Mouse (Mus musculus) kidney, embryonic 15.5 days (tissue): ENCODE measurements around the gene Sparc. TPM values are rescaled to one million over a fixed set of nuclear protein-coding genes. Genes with fewer than 3 reads are reported as not detected.
"Not testable (repeated sequence)": the region's sequence is repeated elsewhere in the genome, so short reads cannot be mapped to it uniquely, and the experiment has no call there.

Source experiments
- ATAC-seq: fragments of 200-750 bp; cut with Nextera tagmentation; replicated peaks from 2 replicates; pipeline ENCODE4 v1.8.0; 2017; ENCODE audit warnings: moderate TSS enrichment; ENCODE audit not compliant: low FRiP score
- H3K27ac ChIP-seq: fragments of 300-500 bp; sonication (generic); 2 replicates; pipeline ENCODE4 v1.5.1; 2015; ENCODE audit warnings: mild to moderate bottlenecking, inconsistent platforms
- H3K27me3 ChIP-seq: fragments of 300-500 bp; sonication (generic); 2 replicates; pipeline ENCODE4 v1.6.1; 2015; ENCODE audit warnings: inconsistent platforms
- H3K36me3 ChIP-seq: fragments of 300-500 bp; sonication (generic); 2 replicates; pipeline ENCODE4 v1.6.1; 2015; ENCODE audit warnings: inconsistent platforms
- H3K4me1 ChIP-seq: fragments of 300-500 bp; sonication (generic); 2 replicates; pipeline ENCODE4 v1.6.1; 2015; ENCODE audit warnings: inconsistent platforms
- H3K4me2 ChIP-seq: fragments of 300-500 bp; sonication (generic); 2 replicates; pipeline ENCODE4 v1.6.1; 2015; ENCODE audit warnings: moderate library complexity, mild to moderate bottlenecking, inconsistent platforms
- H3K4me3 ChIP-seq: fragments of 300-500 bp; sonication (generic); replicated peaks from 2 replicates; pipeline ENCODE4 v1.5.1; 2015; ENCODE audit warnings: mild to moderate bottlenecking, inconsistent platforms
- H3K9ac ChIP-seq: fragments of 300-500 bp; sonication (generic); 2 replicates; pipeline ENCODE4 v1.6.1; 2015; ENCODE audit warnings: mild to moderate bottlenecking, inconsistent platforms
- H3K9me3 ChIP-seq: fragments of 300-500 bp; sonication (generic); replicated peaks from 2 replicates; pipeline ENCODE4 v1.6.1; 2016; ENCODE audit warnings: inconsistent platforms
- WGBS: fragments of 180-500 bp; shearing (Covaris S2); methylation state at CpG from one replicate; pipeline ENCODE4 v1.1.7; 2015; ENCODE audit warnings: mixed read lengths; 5-methylcytosine and 5-hydroxymethylcytosine counted together
- polyA plus RNA-seq: library from polyadenylated mRNA; unstranded; fragments of >200 nt; fragmentation: Nextera tagmentation; extraction: Ambion mirVana; gene quantifications from 2 replicates; pipeline ENCODE4 v1.2.1, GENCODE M21; 2015

The Sparc gene
- polyA plus RNA-seq, 1 experiment from 2014 or later: 1,510 TPM

DNA sequence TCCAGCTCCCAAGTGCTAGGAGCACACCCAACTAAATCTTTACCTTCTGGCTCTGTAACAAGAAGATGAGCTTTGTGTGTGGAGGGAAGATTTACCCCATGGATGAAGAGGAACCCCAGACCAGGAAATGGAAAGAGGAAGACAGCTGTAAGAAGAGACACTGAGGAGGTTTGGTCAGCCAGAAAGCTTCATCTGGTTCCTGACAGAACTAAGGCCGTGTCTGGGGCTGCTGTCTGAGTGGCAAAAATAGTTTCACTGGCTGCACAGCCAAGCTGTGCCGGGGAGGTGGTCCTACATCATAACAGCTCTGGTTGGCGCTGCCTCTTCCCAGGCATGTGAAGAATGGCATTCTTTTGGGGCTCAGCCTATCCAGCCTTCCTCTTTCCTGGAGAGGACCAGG, 10.0 kb upstream of the Sparc start:
- Histone ChIP-seq H3K4me2 (no peak overlapping the region), H3K27ac (peak overlapping the region; percentile 42; the same call in 1 of the 2 replicates), H3K9ac (no peak overlapping the region), H3K27me3 (no peaks in the 10 kb centered on the region), H3K4me3 (no peak overlapping the region), H3K4me1 (peaks cover 16% of the 10 kb centered on the region), H3K9me3 (no peaks in the 10 kb centered on the region), H3K36me3 (no peaks in the 10 kb centered on the region)
- WGBS: 36% methylated on average over 3 of the region's 3 CpGs
- no peak for ATAC-seq

DNA sequence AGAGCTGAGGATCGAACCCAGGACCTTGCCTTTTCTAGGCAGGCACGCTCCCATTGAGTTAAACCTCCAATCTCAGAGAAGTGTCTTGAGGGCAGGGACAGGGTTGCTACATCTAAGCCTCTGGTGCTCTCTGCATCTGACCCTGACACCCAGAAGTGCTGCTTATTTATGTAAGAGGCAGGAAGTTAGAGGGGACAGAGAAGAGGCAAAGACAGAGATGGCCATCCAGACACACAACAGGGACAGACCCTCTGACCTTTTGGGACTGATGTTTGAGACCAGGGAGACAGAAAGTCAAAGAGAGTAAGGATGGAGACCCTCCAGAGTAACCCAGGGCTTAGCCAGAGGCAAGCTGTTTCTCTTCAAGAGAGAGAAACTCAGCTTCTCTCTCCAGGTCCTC, 7.0 kb upstream of the Sparc start:
- Histone ChIP-seq H3K36me3 (no peaks in the 10 kb centered on the region), H3K4me1 (peaks cover 35% of the 10 kb centered on the region), H3K9ac (no peak overlapping the region), H3K27me3 (no peaks in the 10 kb centered on the region), H3K4me3 (no peak overlapping the region), H3K4me2 (no peak overlapping the region), H3K27ac (no peak overlapping the region), H3K9me3 (no peaks in the 10 kb centered on the region)
- WGBS: 90% methylated on average over 2 of the region's 2 CpGs
- no peak for ATAC-seq

- H3K9ac ChIP-seq: peak overlapping the region; percentile 18; the same call in 1 of the 2 replicates
These were observed 5.4 kb upstream of the Sparc start for GRCm38 (mm10) chr11:55428186-55429012.

GRCm38 (mm10) chr11:55424746-55425360, 1.9 kb upstream of the Sparc start:
- H3K4me1 ChIP-seq: peaks cover 68% of the 10 kb centered on the region
- H3K27ac ChIP-seq: no peak overlapping the region
- WGBS: 75% methylated on average over 8 of the region's 8 CpGs
- H3K9me3 ChIP-seq: no peaks in the 10 kb centered on the region
- H3K36me3 ChIP-seq: no peaks in the 10 kb centered on the region
- no peak overlapping the region for H3K4me3 ChIP-seq
- no peak overlapping the region for H3K4me2 ChIP-seq
- no peak overlapping the region for H3K9ac ChIP-seq
- H3K27me3 ChIP-seq: no peaks in the 10 kb centered on the region
- ATAC-seq: no peak

More at GRCm38 (mm10) chr11:55428186-55429012, 5.4 kb upstream of the Sparc start:
- peaks cover 50% of the 10 kb centered on the region for H3K4me1 ChIP-seq
- no peaks in the 10 kb centered on the region for H3K27me3 ChIP-seq
- no peaks in the 10 kb centered on the region for H3K36me3 ChIP-seq
- H3K27ac ChIP-seq: peak overlapping the region; percentile 96
- ATAC-seq: peak; percentile 92
- H3K4me3 ChIP-seq: no peak overlapping the region
- 29% methylated on average over 16 of the region's 16 CpGs for WGBS
- H3K9me3 ChIP-seq: no peaks in the 10 kb centered on the region
- peak overlapping the region; percentile 21; the same call in 1 of the 2 replicates for H3K4me2 ChIP-seq

DNA sequence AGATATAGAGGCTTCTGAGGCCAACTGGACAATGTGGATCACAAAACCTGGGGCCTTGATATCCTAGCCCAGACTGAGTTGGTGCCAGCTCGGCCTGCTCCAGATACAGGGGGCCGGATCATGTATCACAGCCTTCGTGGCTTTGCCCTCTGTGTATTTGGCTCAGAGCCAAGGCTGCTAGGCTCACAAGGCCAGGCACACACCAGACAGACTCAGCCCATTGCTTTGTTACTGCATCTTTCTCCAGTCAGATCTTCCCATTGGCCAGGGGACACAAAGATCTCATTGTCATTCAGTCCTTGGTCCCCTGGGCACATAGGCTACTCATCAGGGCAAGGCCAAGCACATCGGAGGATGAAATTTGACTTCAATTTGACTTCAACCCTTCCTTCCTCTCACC, 773 bp upstream of the Sparc start:
- Histone ChIP-seq H3K27ac (peak overlapping the region; percentile 59), H3K36me3 (no peaks in the 10 kb centered on the region), H3K4me3 (no peak overlapping the region), H3K9ac (no peak overlapping the region), H3K4me2 (no peak overlapping the region), H3K27me3 (no peaks in the 10 kb centered on the region), H3K4me1 (peaks cover 76% of the 10 kb centered on the region), H3K9me3 (no peaks in the 10 kb centered on the region)
- ATAC-seq: no peak
- 19% methylated on average over 4 of the region's 4 CpGs for WGBS

DNA sequence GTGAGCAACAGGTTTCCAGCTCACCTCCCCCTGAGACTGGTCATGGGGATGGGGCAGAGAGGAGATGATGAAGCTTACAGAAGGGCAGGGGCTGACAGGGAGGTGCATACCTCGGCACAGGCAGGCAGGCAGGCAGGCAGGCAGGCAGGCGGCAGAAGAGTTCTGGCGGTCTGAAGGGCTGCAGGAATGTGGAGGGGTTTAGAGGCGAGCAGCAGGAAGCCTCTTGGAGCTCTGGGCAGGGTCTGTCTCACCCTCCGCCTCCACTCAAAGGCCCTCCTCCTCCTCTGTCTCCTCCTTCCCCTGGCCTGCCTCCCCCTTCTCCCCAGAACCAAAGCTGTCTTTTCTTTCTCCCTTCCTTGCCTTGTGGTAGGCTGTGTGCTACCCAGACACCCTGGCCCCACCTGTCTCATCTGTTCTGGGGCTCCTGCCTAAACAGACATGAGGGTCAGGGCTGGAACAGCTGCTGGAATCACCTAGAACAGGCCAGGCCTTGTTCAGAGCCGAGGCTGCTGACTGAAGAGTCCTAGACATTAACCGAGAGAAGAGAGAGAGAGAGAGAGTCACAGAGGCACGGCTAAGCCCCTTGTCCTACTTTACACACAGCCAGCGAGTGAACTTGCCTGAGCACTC, 3.2 kb downstream of the Sparc start:
- H3K4me3 ChIP-seq: peak overlapping the region; percentile 65
- peak overlapping the region; percentile 95 for H3K27ac ChIP-seq
- no peaks in the 10 kb centered on the region for H3K27me3 ChIP-seq
- H3K9me3 ChIP-seq: no peaks in the 10 kb centered on the region
- H3K9ac ChIP-seq: peak overlapping the region; percentile 69
- no peaks in the 10 kb centered on the region for H3K36me3 ChIP-seq
- WGBS: 4% methylated on average over 7 of the region's 9 CpGs
- H3K4me2 ChIP-seq: peak overlapping the region; percentile 73
- peaks cover 80% of the 10 kb centered on the region for H3K4me1 ChIP-seq
- ATAC-seq: peak; percentile 90

GRCm38 (mm10) chr11:55419296-55419677, 3.7 kb downstream of the Sparc start:
- peak overlapping the region; percentile 65 for H3K4me3 ChIP-seq
- no peaks in the 10 kb centered on the region for H3K36me3 ChIP-seq
- H3K9me3 ChIP-seq: no peaks in the 10 kb centered on the region
- H3K4me2 ChIP-seq: peak overlapping the region; percentile 73
- WGBS: 2% methylated on average over 4 of the region's 4 CpGs
- peak overlapping the region; percentile 69 for H3K9ac ChIP-seq
- peaks cover 80% of the 10 kb centered on the region for H3K4me1 ChIP-seq
- peak overlapping the region; percentile 95 for H3K27ac ChIP-seq
- no peak; the same call in 1 of the 2 replicates for ATAC-seq
- H3K27me3 ChIP-seq: no peaks in the 10 kb centered on the region

DNA sequence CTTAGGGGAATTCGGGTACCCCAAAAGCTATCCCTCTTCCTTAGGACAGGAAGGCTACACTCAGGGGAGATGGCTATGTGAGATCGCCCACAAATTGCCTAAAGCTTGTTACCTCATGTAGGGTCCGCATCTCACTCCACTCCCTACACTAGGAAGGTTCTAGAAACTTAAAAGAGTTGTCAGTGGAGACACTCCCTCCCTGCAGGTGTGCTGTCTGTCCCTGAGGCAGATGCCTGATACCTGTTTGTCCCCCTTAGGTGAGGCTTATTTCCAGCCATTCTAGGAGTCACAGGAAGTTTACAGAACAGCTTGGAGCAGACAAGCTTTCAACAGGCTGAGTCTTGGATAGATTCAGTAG, 4.3 kb downstream of the Sparc start:
- WGBS: 7% methylated on average over 3 of the region's 3 CpGs
- no peaks in the 10 kb centered on the region for H3K27me3 ChIP-seq
- peaks cover 80% of the 10 kb centered on the region for H3K4me1 ChIP-seq

GRCm38 (mm10) chr11:55417898-55418703, 4.9 kb downstream of the Sparc start:
- H3K4me1 ChIP-seq: peaks cover 80% of the 10 kb centered on the region
- peak overlapping the region; percentile 95 for H3K27ac ChIP-seq
- 1% methylated on average over 24 of the region's 24 CpGs for WGBS
- H3K36me3 ChIP-seq: no peaks in the 10 kb centered on the region
- H3K4me2 ChIP-seq: peak overlapping the region; percentile 73
- H3K4me3 ChIP-seq: peak overlapping the region; percentile 65
- H3K9me3 ChIP-seq: no peaks in the 10 kb centered on the region
- peak overlapping the region; percentile 69 for H3K9ac ChIP-seq
- ATAC-seq: peak; percentile 66
- H3K27me3 ChIP-seq: no peaks in the 10 kb centered on the region

More for the DNA sequence above, 4.3 kb downstream of the Sparc start:
- H3K4me2 ChIP-seq: peak overlapping the region; percentile 73
- no peaks in the 10 kb centered on the region for H3K9me3 ChIP-seq
- H3K27ac ChIP-seq: peak overlapping the region; percentile 95
- H3K4me3 ChIP-seq: peak overlapping the region; percentile 65
- H3K9ac ChIP-seq: peak overlapping the region; percentile 69
- no peaks in the 10 kb centered on the region for H3K36me3 ChIP-seq
- no peak for ATAC-seq

DNA sequence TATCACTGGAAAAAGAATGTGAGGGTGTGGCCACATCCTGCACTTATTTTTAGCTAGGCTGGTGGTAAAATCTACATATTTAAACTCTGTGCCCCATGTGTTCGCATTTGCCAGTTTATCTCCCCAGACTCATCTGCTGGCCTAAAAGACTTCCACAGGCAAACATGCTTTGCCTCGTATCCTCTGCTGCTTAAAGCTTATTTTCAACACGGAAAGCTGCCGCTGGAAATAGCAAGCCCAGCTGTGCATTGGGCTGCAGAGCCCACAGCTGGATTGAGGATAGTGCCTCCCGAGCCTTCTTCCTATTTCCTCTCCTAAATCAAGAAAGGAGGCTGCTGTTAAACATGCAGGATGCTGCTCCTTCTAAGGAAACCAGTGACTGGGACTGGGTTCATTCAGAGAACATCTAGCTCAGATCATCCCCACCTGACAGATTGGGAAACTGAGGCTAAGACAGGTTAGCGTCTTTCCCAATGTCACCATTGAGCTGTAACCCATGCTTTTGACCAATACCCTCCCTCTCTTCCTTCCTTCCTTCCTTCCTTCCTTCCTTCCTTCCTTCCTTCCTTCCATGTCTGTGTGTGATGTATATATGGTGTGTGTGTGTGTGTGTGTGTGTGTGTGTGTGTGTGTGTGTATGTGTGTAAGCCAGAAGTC, 6.2 kb downstream of the Sparc start:
- WGBS: 43% methylated on average over 6 of the region's 6 CpGs
- Histone ChIP-seq H3K27me3 (no peaks in the 10 kb centered on the region), H3K4me3 (peak overlapping the region; percentile 9; the same call in 1 of the 2 replicates), H3K9ac (no peak overlapping the region), H3K4me2 (peak overlapping the region; percentile 73), H3K36me3 (peaks cover 7% of the 10 kb centered on the region), H3K4me1 (peaks cover 88% of the 10 kb centered on the region), H3K9me3 (no peaks in the 10 kb centered on the region), H3K27ac (peak overlapping the region; percentile 95)
- ATAC-seq: no peak

- H3K36me3 ChIP-seq, H3K9ac ChIP-seq, H3K4me3 ChIP-seq, H3K9me3 ChIP-seq, H3K27me3 ChIP-seq, ATAC-seq: not testable (repeated sequence)
- Histone ChIP-seq H3K27ac (peak overlapping the region; percentile 95), H3K4me1 (peaks cover 92% of the 10 kb centered on the region), H3K4me2 (peak overlapping the region; percentile 73)
- 75% methylated on average over 6 of the region's 6 CpGs for WGBS
These were observed 7.3 kb downstream of the Sparc start for GRCm38 (mm10) chr11:55415731-55416130.
